Mouse (Mus musculus) lung, embryonic 14.5 days (tissue): ENCODE measurements around the gene Me3. TPM values are rescaled to one million over a fixed set of nuclear protein-coding genes. Genes with fewer than 3 reads are reported as not detected.

Experiments used
- ATAC-seq: fragments of 200-750 bp; cut with Nextera tagmentation; 2 replicates; pipeline ENCODE4 v1.8.0; 2017; ENCODE audit warnings: mild to moderate bottlenecking, moderate TSS enrichment, moderate library complexity; ENCODE audit not compliant: insufficient read depth
- DNase-seq: peaks from one replicate; pipeline ENCODE4 v3.0.0-alpha.2; 2015
- H3K27ac ChIP-seq: fragments of 300-500 bp; sonication (generic); 2 replicates; pipeline ENCODE4 v1.5.1; 2014; ENCODE audit warnings: low read depth, mild to moderate bottlenecking, moderate library complexity
- H3K27me3 ChIP-seq: fragments of 300-500 bp; sonication (generic); 2 replicates; pipeline ENCODE4 v1.6.1; 2014; ENCODE audit warnings: low read length, control low read depth; ENCODE audit not compliant: insufficient read depth
- H3K36me3 ChIP-seq: fragments of 300-500 bp; sonication (generic); 2 replicates; pipeline ENCODE4 v1.6.1; 2014; ENCODE audit warnings: control low read depth; ENCODE audit not compliant: insufficient read depth
- H3K4me1 ChIP-seq: fragments of 300-500 bp; sonication (generic); 2 replicates; pipeline ENCODE4 v1.6.1; 2014; ENCODE audit warnings: antibody characterized with exemption, control low read depth; ENCODE audit not compliant: insufficient read depth
- H3K4me2 ChIP-seq: fragments of 300-500 bp; sonication (generic); 2 replicates; pipeline ENCODE4 v1.6.1; 2014; ENCODE audit warnings: mild to moderate bottlenecking
- H3K4me3 ChIP-seq: fragments of 300-500 bp; sonication (generic); 2 replicates; pipeline ENCODE4 v1.5.1; 2014; ENCODE audit warnings: low read depth, low read length
- H3K9ac ChIP-seq: fragments of 300-500 bp; sonication (generic); 2 replicates; pipeline ENCODE4 v1.6.1; 2014
- H3K9me3 ChIP-seq: fragments of 300-500 bp; sonication (generic); 2 replicates; pipeline ENCODE4 v1.6.1; 2016; ENCODE audit warnings: low read depth, low read length, control low read depth
- CTCF ChIP-seq: IDR thresholded peaks from 2 replicates; pipeline ENCODE4 v1.5.1; 2016; ENCODE audit warnings: antibody characterized with exemption, low read depth
- WGBS: fragments of 180-500 bp; shearing (Covaris S2); extraction: QIAGEN DNeasy Blood & Tissue Kit; methylation state at CpG from one replicate; pipeline ENCODE4 v1.1.7; 2014; 5-methylcytosine and 5-hydroxymethylcytosine counted together
- polyA plus RNA-seq: library from polyadenylated mRNA; unstranded; fragments of >200 nt; fragmentation: Nextera tagmentation; extraction: Ambion mirVana; gene quantifications from 2 replicates; pipeline ENCODE4 v1.2.1, GENCODE M21; 2014

Gene Me3
- polyA plus RNA-seq, result 0.84 and 1.0 TPM in 2 replicates

GRCm38 (mm10) chr7:89632342-89633251 is at the start of gene Me3:
Me3 (plus strand) TSS chr7:89632392.
- H3K27ac ChIP-seq, result no peak within 1 kb of the TSS
- peaks cover 10% of the 10 kb centered on the region; the same call in 1 of the 2 replicates for H3K27me3 ChIP-seq
- H3K4me3 ChIP-seq, result peak within 1 kb of the TSS; percentile 55
- 5% methylated on average over 49 of the region's 49 CpGs for WGBS
- H3K9me3 ChIP-seq, result no peaks in the 10 kb centered on the region
- H3K4me2 ChIP-seq, result peak within 1 kb of the TSS; percentile 98
- ATAC-seq, result peak; percentile 65
- DNase-seq, result peak; percentile 70
- TF ChIP-seq CTCF, result no peak
- no peaks in the 10 kb centered on the region for H3K4me1 ChIP-seq
- H3K36me3 ChIP-seq, result no peaks in the 10 kb centered on the region
- peak within 1 kb of the TSS; percentile 59 for H3K9ac ChIP-seq

GRCm38 (mm10) chr7:89590039-89590438 is 42.2 kb upstream of the Me3 start:
- H3K4me2 ChIP-seq, result no peak overlapping the region
- WGBS, result 44% methylated on average over 5 of the region's 5 CpGs
- DNase-seq (no peak), ATAC-seq (no peak)
- no peak for TF ChIP-seq CTCF
- H3K4me1 ChIP-seq, result no peaks in the 10 kb centered on the region
- H3K27me3 ChIP-seq, result no peaks in the 10 kb centered on the region
- H3K9me3 ChIP-seq, result no peaks in the 10 kb centered on the region
- no peak overlapping the region for H3K9ac ChIP-seq
- no peak overlapping the region for H3K27ac ChIP-seq
- no peaks in the 10 kb centered on the region for H3K36me3 ChIP-seq
- H3K4me3 ChIP-seq, result no peak overlapping the region

- WGBS, result 70% methylated on average over 3 of the region's 3 CpGs
- H3K36me3 ChIP-seq, result no peaks in the 10 kb centered on the region
- no peak overlapping the region for H3K4me3 ChIP-seq
- no peaks in the 10 kb centered on the region for H3K4me1 ChIP-seq
- ATAC-seq (no peak), DNase-seq (no peak)
- H3K9ac ChIP-seq, result no peak overlapping the region
- no peak overlapping the region for H3K27ac ChIP-seq
- H3K27me3 ChIP-seq, result no peaks in the 10 kb centered on the region
- no peaks in the 10 kb centered on the region for H3K9me3 ChIP-seq
- H3K4me2 ChIP-seq, result no peak overlapping the region
- TF ChIP-seq CTCF, result no peak
These were observed 41.5 kb upstream of the Me3 start for GRCm38 (mm10) chr7:89590542-89591251.

GRCm38 (mm10) chr7:89595813-89596212 is 36.4 kb upstream of the Me3 start:
- TF ChIP-seq CTCF, result no peak
- ATAC-seq, result no peak
- no peak overlapping the region for H3K4me2 ChIP-seq
- no peaks in the 10 kb centered on the region for H3K36me3 ChIP-seq
- no peak for DNase-seq
- no peaks in the 10 kb centered on the region for H3K27me3 ChIP-seq
- H3K4me3 ChIP-seq, result no peak overlapping the region
- no peak overlapping the region for H3K9ac ChIP-seq
- no peak overlapping the region for H3K27ac ChIP-seq
- H3K4me1 ChIP-seq, result no peaks in the 10 kb centered on the region
- H3K9me3 ChIP-seq, result no peaks in the 10 kb centered on the region
- 88% methylated on average over 2 of the region's 2 CpGs for WGBS

- Histone ChIP-seq H3K27ac (no peak overlapping the region), H3K9ac (no peak overlapping the region), H3K4me1 (no peaks in the 10 kb centered on the region), H3K4me2 (no peak overlapping the region), H3K27me3 (no peaks in the 10 kb centered on the region), H3K36me3 (no peaks in the 10 kb centered on the region), H3K4me3 (no peak overlapping the region), H3K9me3 (no peaks in the 10 kb centered on the region)
- 77% methylated on average over 8 of the region's 8 CpGs for WGBS
- ATAC-seq (no peak), DNase-seq (peak; percentile 5)
- no peak for TF ChIP-seq CTCF
These were observed 26.3 kb upstream of the Me3 start for GRCm38 (mm10) chr7:89605589-89606536.

GRCm38 (mm10) chr7:89607329-89607728 is 24.9 kb upstream of the Me3 start:
- H3K36me3 ChIP-seq, result no peaks in the 10 kb centered on the region
- no peak overlapping the region for H3K4me3 ChIP-seq
- H3K9me3 ChIP-seq, result no peaks in the 10 kb centered on the region
- no peak for ATAC-seq
- H3K4me1 ChIP-seq, result no peaks in the 10 kb centered on the region
- WGBS, result 94% methylated on average over 5 of the region's 6 CpGs
- no peak overlapping the region for H3K27ac ChIP-seq
- no peak for DNase-seq
- no peak for TF ChIP-seq CTCF
- no peak overlapping the region for H3K9ac ChIP-seq
- H3K4me2 ChIP-seq, result no peak overlapping the region
- H3K27me3 ChIP-seq, result no peaks in the 10 kb centered on the region
